11 mouse cellular contexts compared by ENCODE assay signal in the genomic region with DNA sequence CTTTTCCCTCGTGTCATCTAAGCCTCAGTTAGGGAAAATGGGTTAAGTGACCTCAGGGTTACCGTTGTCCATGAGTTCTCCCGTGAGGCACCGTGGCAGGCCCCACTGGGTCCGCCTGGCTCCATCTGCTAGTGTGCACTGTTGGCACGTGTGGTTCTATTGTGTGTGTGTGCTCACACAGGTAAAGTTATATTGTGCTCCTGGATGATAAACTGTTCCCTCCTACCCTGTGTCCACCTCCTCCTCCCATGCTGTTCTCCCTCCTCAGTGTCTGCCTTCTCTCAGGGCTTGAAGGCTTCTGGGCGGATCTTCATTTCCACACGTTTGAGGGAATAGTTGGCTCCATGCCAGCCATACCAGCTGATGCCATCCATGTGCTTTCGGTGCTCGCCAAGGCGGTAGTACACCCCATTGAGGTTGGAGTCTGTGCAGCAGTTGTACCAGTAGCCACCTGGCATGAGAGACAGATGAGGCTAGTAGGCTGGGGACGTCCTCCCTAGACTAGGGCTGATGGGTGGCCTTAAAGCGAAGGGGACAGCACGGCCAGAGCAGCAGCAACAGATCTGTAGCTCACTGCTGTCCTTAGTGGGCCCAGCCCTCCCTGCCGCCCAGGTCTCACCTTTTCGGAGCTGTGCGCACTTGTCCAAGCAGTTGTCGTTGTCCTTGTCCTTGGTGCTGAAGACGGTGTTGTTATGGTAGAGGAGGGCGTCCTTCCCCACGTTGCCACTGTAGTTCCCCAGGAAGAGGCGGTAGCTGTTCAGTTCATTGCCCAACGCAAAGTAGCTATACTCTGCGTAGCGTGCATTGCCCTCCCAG. TPM values are rescaled to one million over a fixed set of nuclear protein-coding genes. Genes with fewer than 3 reads are reported as not detected.
DNase-seq lines count a peak whose midpoint lies in the region; ATAC-seq lines count a peak whose summit lies in the region.
"Had no signal": no experiment of that assay in that cellular context is flagged by ENCODE, and none has a peak within 500 bp of the region (broad histone marks: within the 10 kb centered on the region; RNA-seq: fewer than 3 reads in every experiment).

No protein-coding gene starts in this region.

- H3K9me3 ChIP-seq in embryonic facial prominence, embryonic 11.5 days (replicated peaks; ENCODE audit: control insufficient read depth, low read length) = no peaks in the 10 kb centered on the region
- no peaks in the 10 kb centered on the region for H3K9me3 ChIP-seq in embryonic facial prominence, embryonic 10.5 days
- H3K9me3 ChIP-seq: heart, embryonic 15.5 days had no signal

- ATAC-seq in embryonic facial prominence, embryonic 11.5 days (replicated peaks; ENCODE audit: insufficient number of reproducible peaks, low FRiP score, low TSS enrichment, low read depth) = no peak
- no peak for ATAC-seq in granulocyte monocyte progenitor cell, adult 5-6 weeks (replicated peaks; ENCODE audit: poor library complexity, severe bottlenecking)

- H3K27me3 ChIP-seq in embryonic facial prominence, embryonic 11.5 days (ENCODE audit: control insufficient read depth, insufficient read depth, low read length) = no peaks in the 10 kb centered on the region
- H3K27me3 ChIP-seq in embryonic facial prominence, embryonic 10.5 days (replicated peaks; ENCODE audit: low read depth, poor library complexity, severe bottlenecking) = no peaks in the 10 kb centered on the region
- H3K27me3 ChIP-seq: heart, embryonic 15.5 days had no signal

- no peaks in the 10 kb centered on the region for H3K4me1 ChIP-seq in embryonic facial prominence, embryonic 11.5 days (ENCODE audit: control insufficient read depth, insufficient read depth, low read length)
- H3K4me1 ChIP-seq in embryonic facial prominence, embryonic 10.5 days = 0 out of 2 replicates have a peak, but pooled peaks cover 3% of the 10 kb centered on the region

- no peak overlapping the region for H3K4me3 ChIP-seq in embryonic facial prominence, embryonic 11.5 days (ENCODE audit: low read depth, low read length)
- no peak overlapping the region for H3K4me3 ChIP-seq in embryonic facial prominence, embryonic 10.5 days
- H3K4me3 ChIP-seq: heart, embryonic 15.5 days had no signal

- H3K36me3 ChIP-seq in embryonic facial prominence, embryonic 11.5 days (replicated peaks; ENCODE audit: control insufficient read depth, insufficient read depth, low read depth, low read length) = peaks cover 3% of the 10 kb centered on the region; the same call in 1 of the 2 replicates
- peaks cover 95% of the 10 kb centered on the region for H3K36me3 ChIP-seq in embryonic facial prominence, embryonic 10.5 days (replicated peaks)

- no peak overlapping the region for H3K4me2 ChIP-seq in embryonic facial prominence, embryonic 11.5 days (ENCODE audit: low read depth, low read length)
- H3K4me2 ChIP-seq: heart, embryonic 15.5 days had no signal

- 85% methylated on average over 25 of the region's 25 CpGs for WGBS in embryonic facial prominence, embryonic 11.5 days
- 89% methylated on average over 25 of the region's 25 CpGs for WGBS in embryonic facial prominence, embryonic 10.5 days

- H3K9ac ChIP-seq in embryonic facial prominence, embryonic 11.5 days (replicated peaks; ENCODE audit: low read length) = no peak overlapping the region
- H3K9ac ChIP-seq: heart, embryonic 15.5 days; liver, embryonic 14.5 days had no signal

- no peak overlapping the region for H3K27ac ChIP-seq in embryonic facial prominence, embryonic 11.5 days (replicated peaks; ENCODE audit: low read depth, low read length)
- H3K27ac ChIP-seq in embryonic facial prominence, embryonic 10.5 days (replicated peaks) = no peak overlapping the region
- H3K27ac ChIP-seq: heart, embryonic 15.5 days; liver, embryonic 14.5 days had no signal

- DNase-seq in embryonic facial prominence, embryonic 11.5 days (ENCODE audit: low spot score) = peak; percentile 11
- no peak for DNase-seq in embryonic facial prominence, embryonic 10.5 days (ENCODE audit: low spot score)
- DNase-seq in retina, postnatal 1 day = peak; percentile 60
- DNase-seq in retina, embryonic 14.5 days (ENCODE audit: low spot score) = no peak
- DNase-seq in layer of hippocampus, adult 8-10 months (ENCODE audit: low spot score in 2 of 2) = peak; percentile 64 to 66
- peak; percentile 44 to 54 for DNase-seq in right cerebral cortex, postnatal 36 days (ENCODE audit: low spot score in 2 of 2)
- no peak for DNase-seq in heart, postnatal 4 days

RNA-seq across cellular contexts. Expression of a gene that starts 4.2 kb away (rescaled TPM):
- polyA plus RNA-seq in embryonic facial prominence, embryonic 11.5 days (2014; fragmentation: Nextera tagmentation; extraction: Ambion mirVana) = 0.21 and 0.25 TPM in 2 replicates
- polyA plus RNA-seq in embryonic facial prominence, embryonic 10.5 days (2016; fragmentation: Nextera tagmentation; extraction: Ambion mirVana) = 0.23 and 0.37 TPM in 2 replicates
- 1 to 10 TPM in 2 of 4 experiments, under 1 TPM in 1, not detected in 1; 0.33 to 1.2 (median 1.0) TPM for total RNA-seq in layer of hippocampus, adult 8-10 months (2022)
- 1 to 10 TPM; 3.9 to 5.6 TPM for total RNA-seq in heart, postnatal 4 days (2021)
- not detected in 2 replicates for total RNA-seq in granulocyte monocyte progenitor cell, adult 5-6 weeks (2014; fragmentation: Nextera tagmentation)
- total RNA-seq in granulocyte monocyte progenitor cell, adult 5-6 weeks (2017) = 0.39 TPM in 1 of 2 replicates, not detected in the other
- polyA plus RNA-seq: small intestine, adult 2 months had no signal

RNA-seq across cellular contexts. Expression of a gene that starts 47.7 kb away (rescaled TPM):
- 22.5 and 23.9 TPM in 2 replicates for polyA plus RNA-seq in embryonic facial prominence, embryonic 11.5 days (2014; fragmentation: Nextera tagmentation; extraction: Ambion mirVana)
- polyA plus RNA-seq in embryonic facial prominence, embryonic 10.5 days (2016; fragmentation: Nextera tagmentation; extraction: Ambion mirVana) = 20.7 and 23.7 TPM in 2 replicates
- total RNA-seq in layer of hippocampus, adult 8-10 months (2022) = 10 to 100 TPM; 84.8 to 92.8 (median 86.8) TPM
- 10 to 100 TPM; 58.2 to 62.7 TPM for total RNA-seq in heart, postnatal 4 days (2021)
- total RNA-seq in granulocyte monocyte progenitor cell, adult 5-6 weeks (2014; fragmentation: Nextera tagmentation) = 25.6 and 51.9 TPM in 2 replicates
- 16.5 and 17.8 TPM in 2 replicates for total RNA-seq in granulocyte monocyte progenitor cell, adult 5-6 weeks (2017)

RNA-seq across cellular contexts. Expression of a gene that starts 51.5 kb away (rescaled TPM):
- 14.2 and 14.6 TPM in 2 replicates for polyA plus RNA-seq in embryonic facial prominence, embryonic 11.5 days (2014; fragmentation: Nextera tagmentation; extraction: Ambion mirVana)
- 22.9 and 23.6 TPM in 2 replicates for polyA plus RNA-seq in embryonic facial prominence, embryonic 10.5 days (2016; fragmentation: Nextera tagmentation; extraction: Ambion mirVana)
- total RNA-seq in layer of hippocampus, adult 8-10 months (2022) = 1 to 10 TPM; 7.9 to 8.5 (median 8.2) TPM
- 10 to 100 TPM; 19.5 to 21.5 TPM for total RNA-seq in heart, postnatal 4 days (2021)
- total RNA-seq in granulocyte monocyte progenitor cell, adult 5-6 weeks (2014; fragmentation: Nextera tagmentation) = 7.9 and 16.8 TPM in 2 replicates
- 9.5 and 12.2 TPM in 2 replicates for total RNA-seq in granulocyte monocyte progenitor cell, adult 5-6 weeks (2017)

Comparison
In these comparisons a context has a peak if more than half of its experiments do, and no peak if none do; other contexts are left out.
1. DNase-seq: peak in embryonic facial prominence, embryonic 11.5 days (single experiment), retina, postnatal 1 day (single experiment), layer of hippocampus, adult 8-10 months (2 of 2) and right cerebral cortex, postnatal 36 days (2 of 2); none in embryonic facial prominence, embryonic 10.5 days (single experiment), retina, embryonic 14.5 days (single experiment) and heart, postnatal 4 days (single experiment).